Mouse (Mus musculus): ENCODE data around the gene Lmln. TPM values are rescaled to one million over a fixed set of nuclear protein-coding genes. Genes with fewer than 3 reads are reported as not detected.
A peak's percentile ranks its signal among the peaks of the same experiment; 100 is the strongest.
"Not testable (repeated sequence)": the region's sequence is repeated elsewhere in the genome, so short reads cannot be mapped to it uniquely, and the experiment has no call there.

Lmln gene
- 1 to 10 TPM; 1.5 to 5.4 (median 2.1) TPM for total RNA-seq (2022)

DNA sequence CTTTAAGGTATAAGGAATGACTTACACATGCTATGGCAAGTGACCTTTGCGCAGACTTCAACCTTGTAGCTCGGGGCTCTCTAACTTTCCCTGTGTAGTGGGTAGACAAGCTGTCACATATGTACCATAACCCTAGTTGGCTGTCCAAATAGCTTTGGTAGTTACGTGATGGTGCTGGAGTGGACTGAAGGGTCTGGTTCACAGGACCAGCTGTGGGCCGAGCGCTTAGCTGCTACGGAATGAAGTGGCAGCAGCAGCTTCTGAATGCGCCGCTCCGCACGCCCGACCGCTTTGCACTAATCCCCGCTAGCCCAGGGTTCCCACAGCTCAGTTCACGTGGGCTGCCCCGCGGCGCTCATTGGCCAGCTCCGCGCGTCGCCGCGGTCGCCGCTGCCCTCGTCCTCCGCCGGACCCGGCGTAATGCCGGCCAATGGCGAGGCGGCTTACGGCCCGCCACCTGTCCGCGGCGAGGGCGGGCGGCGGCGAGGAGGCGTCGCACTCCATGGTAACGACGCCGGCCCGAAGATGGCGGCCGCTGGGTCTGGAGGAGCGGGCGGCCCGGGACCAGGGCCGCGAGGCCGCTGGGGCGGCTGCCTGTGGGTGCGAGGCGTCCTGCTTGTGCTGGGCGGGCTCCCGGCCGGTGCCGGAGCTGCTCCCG is at the start of gene Lmln:
Gene Lmln (plus strand): TSS at position 498 of the 658 bp plus-strand sequence.
- peak; percentile 85 for DNase-seq (ENCODE audit: low spot score)

DNA sequence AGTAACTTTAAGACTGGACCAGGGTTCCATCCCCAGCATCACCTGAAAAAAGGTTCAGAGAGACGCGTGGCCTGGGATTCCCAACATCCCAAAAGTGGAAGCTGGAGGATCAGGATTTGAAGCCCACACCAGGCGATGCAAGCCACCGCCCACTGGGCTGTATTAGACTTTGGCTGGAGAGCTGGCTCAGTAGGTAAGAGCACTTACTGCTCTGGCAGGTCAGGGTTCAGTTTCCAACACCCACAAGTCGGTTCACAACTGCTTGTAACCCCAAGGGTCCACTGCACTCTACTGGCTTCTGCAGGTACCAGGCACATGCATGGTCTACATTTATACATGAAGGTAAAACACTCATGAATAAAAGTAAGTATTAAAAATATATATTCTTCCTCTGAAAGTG is 48.5 kb upstream of the Lmln start:
- DNase-seq (ENCODE audit: low spot score), result no peak

DNA sequence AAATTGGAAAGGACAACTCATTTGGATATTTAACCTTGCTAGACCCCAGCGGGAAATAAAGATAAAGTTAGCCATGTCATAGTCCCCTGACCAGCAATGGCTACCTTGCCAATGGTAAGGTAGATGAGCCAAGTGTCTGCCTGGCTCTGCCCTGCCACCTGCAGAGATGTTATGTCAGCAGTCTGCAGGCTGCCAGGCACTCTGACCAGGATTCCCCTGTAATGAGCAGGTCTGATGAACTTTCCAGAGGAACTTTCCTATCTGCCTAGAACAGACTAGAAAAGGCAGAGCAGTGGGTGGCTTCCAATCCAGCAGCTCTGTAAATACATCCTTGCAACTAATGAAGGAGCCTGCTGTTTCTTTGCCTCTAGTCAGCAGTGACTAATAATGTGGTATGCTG is 47.4 kb upstream of the Lmln start:
- no peak for DNase-seq (ENCODE audit: low spot score)

DNA sequence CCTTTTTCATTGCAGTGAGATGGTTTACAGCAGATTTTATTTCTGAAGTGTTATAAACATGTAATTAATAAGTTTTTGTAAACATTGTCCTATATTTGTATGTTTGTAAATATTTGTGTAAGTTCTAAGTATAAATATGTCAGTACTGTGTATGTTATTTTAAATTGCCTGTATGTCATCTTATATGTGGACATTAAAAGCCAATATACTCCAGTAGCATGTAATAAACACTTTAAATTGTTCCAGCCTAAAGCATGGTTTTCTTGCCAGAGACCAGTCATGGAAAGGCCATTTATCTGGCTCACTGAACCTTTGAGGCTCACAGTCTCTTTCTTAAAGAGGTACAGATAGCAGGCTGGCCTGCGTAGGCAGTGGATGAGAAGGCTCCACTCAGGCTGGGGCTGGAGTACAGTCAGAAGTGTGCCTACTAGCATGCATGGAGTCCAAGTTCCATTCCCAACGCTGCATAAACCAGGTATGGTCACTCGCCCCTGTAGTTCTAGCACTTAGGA is 46.9 kb upstream of the Lmln start:
- DNase-seq (ENCODE audit: low spot score), result no peak

DNA sequence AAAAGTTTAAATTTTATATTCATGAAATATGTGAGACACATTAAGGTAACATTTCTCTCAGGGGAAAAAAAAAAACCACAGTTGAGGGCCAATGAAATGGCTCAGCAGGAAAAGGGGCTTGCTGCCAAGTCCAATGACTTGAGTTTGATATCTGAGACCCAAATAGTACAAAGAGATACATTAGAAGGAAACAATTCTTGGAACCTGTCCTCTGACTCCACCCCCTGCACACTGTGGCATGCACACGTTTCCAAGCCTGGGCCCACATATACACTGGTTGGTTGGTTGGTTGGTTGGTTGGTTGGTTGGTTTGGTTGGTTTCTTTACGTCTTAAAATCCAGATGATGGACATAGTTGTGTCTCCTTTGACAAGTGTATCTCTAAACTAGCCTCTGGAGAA is 46.3 kb upstream of the Lmln start:
- DNase-seq (ENCODE audit: low spot score), result no peak

DNA sequence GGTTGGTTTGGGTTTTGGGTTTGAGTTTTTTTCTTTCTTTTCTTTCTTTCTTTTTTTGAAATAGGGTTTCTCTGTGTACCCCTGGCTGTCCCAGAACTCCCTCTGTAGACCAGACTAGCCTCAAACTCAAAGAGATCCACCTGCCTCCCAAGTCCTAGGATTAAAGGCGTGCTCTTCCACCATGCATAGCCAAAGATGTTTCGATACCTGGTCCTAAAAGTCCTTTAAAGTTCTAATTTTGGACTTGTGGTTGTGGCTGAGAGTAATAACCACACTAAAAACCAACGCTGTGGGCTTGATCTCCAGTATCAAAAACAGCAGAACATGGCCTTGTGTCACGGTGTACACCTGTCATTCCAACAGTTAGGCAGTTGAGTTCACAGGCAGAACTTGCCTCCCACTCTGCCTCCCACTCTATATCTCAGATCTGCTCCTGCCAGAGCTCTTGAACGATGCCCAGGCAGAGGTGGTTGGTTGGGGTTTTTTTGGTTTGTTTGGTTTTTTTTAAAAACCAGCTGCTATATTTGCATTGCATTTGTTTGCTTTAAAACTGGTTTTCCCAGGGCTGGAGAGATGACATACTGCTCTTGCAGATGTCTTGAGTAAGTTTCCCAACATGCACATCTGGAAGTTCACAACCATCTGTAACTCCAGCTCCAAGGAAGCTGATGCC is 44.5 kb upstream of the Lmln start:
- no peak for DNase-seq (ENCODE audit: low spot score)

DNA sequence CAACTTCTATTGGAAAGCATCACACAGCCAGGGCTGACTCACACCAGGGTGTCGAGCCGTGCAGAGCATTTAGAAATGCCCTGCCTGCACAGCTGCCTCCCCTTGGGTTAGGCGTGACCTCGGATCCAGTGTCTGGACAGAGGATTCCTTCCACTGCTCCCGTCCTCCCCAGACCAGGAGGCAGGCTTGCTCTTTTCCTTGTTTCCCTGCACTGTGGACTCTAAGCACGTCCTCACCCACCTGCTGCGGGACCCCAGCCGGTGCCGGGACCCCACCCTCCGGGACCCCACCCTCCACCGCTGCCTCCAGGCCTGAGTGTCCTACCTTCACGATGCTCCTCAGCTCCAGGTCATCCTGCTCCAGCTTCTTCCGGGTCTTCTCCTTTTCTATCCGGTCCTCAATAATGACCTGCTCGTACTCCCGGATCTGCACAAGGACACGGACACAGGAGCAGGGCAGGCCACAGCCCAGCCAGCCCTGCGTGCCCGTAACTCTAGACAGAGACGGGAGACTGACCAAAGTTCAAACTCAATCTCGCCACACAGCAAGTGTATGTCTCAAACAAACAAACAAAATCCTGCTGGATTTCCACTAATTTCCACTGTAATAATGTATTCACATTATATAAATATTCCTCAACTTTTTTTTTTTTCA is 43.1 kb upstream of the Lmln start:
- no peak for DNase-seq (ENCODE audit: low spot score)

DNA sequence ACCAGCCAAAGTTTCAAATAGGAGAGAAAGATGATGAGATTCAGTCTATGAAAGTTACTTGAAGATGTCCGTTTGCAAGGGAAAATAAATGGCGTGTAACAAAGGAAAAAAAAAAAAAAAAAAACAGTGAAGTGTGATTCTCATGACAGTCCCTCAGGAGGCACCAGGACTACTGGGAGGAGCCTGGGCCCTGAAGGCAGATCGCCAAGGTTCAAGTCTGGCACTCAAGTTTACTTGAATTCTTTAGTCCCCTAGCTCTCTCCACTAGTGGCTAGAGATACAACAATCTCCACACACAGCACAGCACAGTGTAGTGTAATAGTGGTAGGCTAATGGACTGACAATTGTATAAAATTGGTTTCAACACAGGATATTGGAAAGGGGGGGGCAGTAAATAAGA is 40.9 kb upstream of the Lmln start:
- DNase-seq (ENCODE audit: low spot score), result no peak

DNA sequence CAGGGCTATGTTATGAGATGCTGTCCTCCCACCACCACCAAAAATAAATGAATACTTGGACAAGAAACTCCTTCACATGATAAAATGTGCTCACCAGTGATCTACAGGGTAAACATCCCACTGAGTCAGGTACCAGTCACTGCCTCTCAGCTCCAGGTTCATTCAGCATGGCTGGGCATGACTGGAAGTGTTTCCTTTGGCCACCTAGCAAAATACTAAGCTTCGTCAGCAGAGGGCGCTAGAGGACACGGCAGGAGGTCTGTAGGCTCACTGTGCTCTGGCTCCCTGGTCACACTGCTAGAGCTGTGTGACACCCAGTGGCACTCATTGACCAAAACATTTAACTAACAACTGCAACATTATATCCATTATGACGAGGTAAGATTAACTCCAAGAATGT is 38.6 kb upstream of the Lmln start:
- DNase-seq (ENCODE audit: low spot score), result peak; percentile 81

DNA sequence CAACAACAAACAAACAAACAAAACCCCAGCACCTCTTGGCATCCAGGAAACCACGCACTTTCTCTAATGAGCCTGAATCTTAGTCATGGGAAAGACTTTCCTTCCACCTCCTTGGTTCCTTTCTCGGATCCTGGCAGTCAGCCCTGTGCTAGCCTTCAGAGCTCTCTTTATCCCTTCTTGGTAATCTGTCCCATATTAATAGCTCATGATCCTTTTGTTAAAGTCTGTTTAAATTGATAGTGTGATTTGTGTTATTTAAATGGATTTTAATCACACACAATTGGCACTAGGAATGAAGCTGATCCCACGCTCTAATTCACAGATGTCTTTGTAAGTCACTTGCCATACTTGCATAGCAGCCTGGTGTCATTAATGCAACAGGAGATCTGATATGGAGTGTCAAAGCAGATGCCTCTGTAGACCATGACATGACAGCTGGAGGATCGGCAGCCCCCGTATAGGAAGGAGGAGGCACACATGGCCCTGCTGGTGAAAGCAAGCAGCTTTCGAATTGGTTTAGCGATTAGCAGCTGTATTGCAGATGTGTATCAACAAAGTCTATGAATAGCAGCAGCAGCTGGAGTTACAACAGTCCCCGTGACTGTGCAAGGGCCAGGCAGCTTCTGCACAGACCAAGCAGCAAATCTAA is 37.7 kb upstream of the Lmln start:
- no peak for DNase-seq (ENCODE audit: low spot score)

DNA sequence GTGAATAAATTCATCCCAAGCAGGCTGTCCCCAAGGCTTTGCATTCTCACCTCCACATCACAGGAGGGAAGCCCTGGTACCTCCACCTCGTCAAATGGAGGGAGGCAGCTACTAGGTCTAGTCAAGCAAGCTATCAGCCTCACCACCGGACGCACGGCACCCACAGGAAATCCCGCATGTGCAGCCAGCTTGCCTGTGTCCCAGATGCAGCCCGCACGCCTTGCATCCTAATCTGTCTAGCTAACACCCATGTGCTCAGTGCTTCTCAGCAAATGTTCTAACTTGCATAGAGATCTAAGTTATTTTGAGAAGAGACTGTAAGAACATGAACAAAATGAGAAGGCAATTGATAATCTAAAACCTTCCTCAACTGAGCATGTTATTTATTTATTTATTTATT is 36.0 kb upstream of the Lmln start:
- no peak for DNase-seq (ENCODE audit: low spot score)

DNA sequence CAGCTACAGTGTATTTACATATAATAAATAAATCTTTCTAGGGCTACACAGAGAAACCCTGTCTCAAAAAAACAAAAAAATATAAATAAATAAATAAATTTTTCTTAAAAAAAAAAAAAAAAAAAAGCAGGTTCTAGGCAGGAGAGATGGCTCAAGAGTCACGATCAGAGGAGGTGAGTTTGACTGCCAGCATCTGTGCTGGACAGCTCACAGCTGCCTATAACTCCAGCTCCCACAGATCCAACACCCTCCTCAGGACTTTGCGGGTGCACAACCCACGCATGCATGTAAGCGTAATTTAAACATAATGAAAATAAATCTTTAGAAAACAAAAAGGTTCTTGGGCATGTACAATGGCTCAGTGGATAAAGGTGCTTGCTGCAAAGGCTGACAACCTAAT is 26.3 kb upstream of the Lmln start:
- no peak for DNase-seq (ENCODE audit: low spot score)

DNA sequence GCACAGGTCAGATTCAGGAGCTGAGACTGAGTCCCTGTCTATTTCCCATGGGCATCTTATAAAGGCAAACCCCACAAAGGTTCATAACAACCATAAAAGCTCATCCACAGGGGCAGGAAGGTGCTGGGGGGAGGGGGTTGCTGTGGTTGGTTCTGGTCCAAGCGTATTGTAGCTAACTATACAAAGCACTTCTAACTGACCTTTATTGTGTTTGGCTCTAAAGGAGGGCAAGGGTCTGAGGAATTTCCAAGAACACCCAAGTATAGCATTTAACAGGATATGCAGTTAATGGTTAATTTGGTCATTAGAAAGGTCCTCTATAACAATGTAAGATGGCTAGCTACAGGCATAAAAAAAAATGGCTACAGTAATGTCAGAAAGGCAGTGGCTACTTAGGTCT is 19.6 kb upstream of the Lmln start:
- no peak for DNase-seq (ENCODE audit: low spot score)

DNA sequence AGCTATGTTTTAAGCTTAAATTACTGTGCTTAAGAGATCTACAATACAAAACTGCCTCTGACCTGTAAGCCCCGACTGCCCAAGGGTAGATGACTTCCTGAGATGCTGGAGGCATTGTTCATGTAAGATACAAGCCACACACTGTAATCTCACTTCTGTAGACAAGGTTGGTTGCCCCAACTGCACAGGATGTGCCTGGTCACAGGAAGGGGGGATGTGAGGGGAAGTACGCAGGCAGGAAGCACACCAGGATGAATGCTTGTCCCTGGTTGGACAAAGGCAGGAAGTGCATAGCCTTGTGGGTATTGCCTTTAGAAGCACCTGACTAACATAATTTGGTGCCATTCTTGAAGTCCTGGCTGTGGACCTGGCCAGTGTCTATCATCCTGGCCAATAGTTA is 19.1 kb upstream of the Lmln start:
- DNase-seq (ENCODE audit: low spot score), result no peak

DNA sequence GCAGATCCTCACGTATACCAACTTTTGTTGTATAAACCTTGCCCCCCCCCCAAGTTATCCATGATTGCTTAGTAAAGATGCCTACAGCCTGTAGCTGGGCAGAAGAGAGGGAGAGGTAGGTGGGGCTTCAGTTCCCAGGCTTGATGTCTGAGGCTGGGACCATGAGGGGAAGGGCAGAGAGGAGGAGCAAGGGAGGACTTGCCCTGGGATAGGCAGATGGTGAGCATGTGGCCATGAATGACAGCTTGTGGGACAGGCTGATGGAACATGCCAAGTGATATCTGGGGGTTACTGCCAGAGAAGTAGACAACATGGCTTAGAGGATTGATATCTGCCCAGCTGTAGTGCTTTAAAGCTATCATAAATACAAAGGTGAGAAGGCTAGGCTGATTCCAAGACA is 14.3 kb upstream of the Lmln start:
- DNase-seq (ENCODE audit: low spot score), result no peak

DNA sequence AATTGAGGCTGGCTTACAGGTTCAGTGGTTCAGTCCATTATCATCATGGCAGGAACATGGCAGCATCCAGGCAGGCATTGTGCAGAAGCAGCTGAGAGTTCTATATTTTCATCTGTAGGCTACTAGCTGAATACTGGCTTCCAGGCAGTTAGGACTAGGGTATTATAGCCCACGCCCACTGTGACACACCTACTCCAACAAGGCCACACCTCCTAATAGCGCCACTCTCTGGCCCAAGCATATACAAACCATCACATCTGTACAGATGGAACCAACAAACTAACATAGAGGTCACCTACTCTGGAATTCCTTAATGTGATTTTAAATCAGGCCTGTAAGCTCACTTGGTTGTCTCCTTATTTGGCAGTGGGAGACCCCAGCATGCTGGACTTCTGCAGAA is 13.6 kb upstream of the Lmln start:
- DNase-seq (ENCODE audit: low spot score), result no peak

DNA sequence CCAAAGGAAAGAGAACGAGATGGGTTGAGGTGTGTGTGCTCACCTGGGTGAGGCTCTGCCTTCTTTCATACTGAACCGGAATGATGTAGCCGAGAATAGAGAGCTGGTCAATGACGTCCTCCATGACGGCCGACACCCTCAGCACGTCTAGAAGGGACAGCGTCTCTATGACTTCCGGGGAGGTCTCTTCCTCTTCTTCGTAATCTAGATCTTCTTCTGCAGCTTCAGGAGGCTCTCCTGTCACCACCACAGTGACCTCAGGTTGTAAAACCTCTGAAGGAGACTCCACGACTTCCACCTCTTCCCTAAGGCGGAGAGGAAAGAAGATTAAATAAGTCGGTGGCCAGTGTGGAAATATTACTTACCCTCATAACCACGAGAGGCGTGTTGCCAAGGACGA is 12.5 kb upstream of the Lmln start:
- DNase-seq (ENCODE audit: low spot score), result no peak

DNA sequence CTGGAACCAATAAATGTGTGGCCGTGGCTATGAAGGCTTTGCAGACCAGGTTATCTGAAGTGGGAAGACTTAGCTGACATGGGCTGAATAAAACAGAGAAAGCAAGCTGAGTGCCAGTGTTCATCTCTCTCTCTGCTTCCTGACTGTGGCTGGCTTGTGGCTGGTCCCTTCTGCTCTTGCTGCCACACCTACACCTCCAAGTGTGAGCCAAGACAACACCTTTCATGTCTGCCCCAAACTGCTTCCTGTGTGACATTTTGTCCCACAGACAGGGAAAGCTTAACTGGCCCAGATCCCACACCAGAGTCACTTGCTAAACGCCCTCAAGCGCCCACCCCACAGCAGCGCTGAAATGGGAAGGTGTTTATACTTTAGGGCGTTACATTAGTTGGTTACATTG is 9.2 kb upstream of the Lmln start:
- DNase-seq (ENCODE audit: low spot score), result no peak

DNA sequence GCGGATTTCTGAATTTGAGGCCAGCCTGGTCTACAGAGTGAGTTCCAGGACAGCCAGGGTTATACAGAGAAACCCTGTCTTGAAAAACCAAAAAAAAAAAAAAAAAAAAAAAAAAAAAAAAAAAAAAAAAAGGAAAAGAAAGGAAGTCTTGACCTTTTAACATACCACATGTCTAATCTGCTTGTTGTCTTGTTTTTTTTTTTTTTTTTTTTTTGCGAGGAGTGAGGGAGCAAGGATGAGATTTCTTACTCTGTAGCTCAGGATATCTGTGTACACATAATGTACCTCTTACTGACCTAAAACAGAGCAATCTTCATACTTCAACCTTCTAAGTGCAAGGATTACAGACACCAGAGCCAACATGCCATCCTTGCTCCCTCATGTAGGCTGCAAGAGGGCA is 7.4 kb upstream of the Lmln start:
- not testable (repeated sequence) for DNase-seq (ENCODE audit: low spot score)

DNA sequence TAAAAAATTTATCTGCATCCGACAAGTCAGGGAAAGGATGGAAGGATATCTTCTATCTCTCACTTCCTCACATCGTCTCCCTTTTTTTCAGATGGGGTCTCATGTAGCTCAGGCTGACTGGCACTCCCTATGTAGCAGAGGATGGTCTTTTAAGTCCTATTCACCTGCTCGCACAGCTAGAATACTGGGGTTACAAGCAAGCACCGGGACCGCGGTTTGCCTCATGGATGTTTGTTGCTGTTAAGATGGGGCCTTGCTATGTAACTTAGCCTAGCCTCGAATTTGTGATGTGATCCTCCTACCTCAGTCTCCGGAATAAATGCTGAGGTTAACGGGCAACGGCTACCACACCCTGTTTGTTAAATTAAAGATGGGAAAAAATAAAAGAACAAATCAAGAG is 6.7 kb upstream of the Lmln start:
- no peak for DNase-seq (ENCODE audit: low spot score)

DNA sequence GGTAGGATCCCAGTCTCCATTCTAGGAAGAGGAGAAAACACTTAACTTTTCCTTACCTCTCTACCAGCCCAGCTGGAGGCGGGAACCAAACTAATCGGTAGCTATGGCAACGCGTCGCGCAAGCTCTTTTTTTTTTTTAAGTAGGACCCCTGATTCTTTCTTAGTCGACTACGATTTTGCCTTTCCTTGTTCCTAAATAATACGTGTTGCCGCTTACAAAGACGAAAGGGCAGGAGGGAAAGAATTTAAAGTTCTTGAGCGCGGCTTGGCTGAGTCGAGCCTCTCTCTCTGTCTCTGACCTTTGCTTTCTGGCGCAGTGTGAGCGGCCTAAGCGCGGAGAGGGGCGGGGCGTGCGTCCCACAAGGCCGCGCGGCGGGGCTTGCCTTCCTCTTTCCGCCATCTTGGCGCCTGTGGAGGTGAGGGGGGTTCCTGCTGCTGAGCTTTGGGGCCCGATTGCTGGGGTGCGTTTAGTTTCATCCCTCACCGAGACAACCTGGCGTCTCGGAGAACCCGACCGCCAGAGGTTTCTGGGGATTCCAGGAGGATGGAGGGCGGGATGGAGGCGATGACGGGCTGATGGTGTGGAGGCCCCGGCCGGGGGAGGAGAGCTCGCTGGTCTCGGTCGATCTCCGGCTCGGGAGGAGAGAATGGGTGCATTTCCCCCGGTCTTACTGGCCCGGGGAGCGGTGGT is 6.1 kb upstream of the Lmln start, which contains the start of the genes Iqcg and Rpl35a:
Gene Iqcg (minus strand): TSS at position 124 of the 691 bp plus-strand sequence.
Gene Rpl35a (plus strand): TSS at position 359 of the 691 bp plus-strand sequence.
- peak; percentile 91 for DNase-seq (ENCODE audit: low spot score)

DNA sequence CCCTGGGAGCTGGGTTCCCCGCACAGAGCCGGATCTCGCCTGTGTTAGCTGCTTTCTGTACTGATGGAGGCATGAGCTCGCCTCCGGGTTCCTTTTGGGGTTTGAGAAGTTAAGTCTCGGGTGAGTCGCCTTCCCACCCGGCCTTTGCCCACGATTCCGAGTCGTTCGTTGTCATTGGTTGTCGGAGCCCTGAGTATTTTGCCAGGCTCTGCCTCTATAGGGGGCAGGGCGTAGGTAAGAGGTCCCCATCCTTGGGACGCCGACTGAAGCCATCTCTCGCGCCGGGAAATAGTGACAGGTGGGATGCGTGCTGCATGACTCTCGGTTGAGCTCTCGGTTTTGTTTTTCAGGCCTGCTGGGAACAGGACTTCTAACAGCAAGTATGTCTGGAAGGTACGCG is 5.5 kb upstream of the Lmln start:
- no peak for DNase-seq (ENCODE audit: low spot score)

Data from heart, adult 8-10 months (tissue).